Mouse (Mus musculus) neural tube, embryonic 11.5 days (tissue): ENCODE measurements around the gene Sppl3. TPM values are rescaled to one million over a fixed set of nuclear protein-coding genes. Genes with fewer than 3 reads are reported as not detected.

Source experiments
- ATAC-seq: fragments of 200-750 bp; cut with Nextera tagmentation; 2 replicates; pipeline ENCODE4 v1.8.0; 2017; ENCODE audit warnings: moderate number of reproducible peaks, mild to moderate bottlenecking, moderate TSS enrichment, moderate library complexity; ENCODE audit not compliant: insufficient read depth, low FRiP score, low TSS enrichment
- DNase-seq: peaks from one replicate; pipeline ENCODE4 v3.0.0-alpha.2; 2015; ENCODE audit warnings: low spot score
- H3K27ac ChIP-seq: fragments of 300-500 bp; sonication (generic); 2 replicates; pipeline ENCODE4 v1.5.1; 2014; ENCODE audit warnings: low read depth, mild to moderate bottlenecking, low read length
- H3K27me3 ChIP-seq: fragments of 300-500 bp; sonication (generic); 2 replicates; pipeline ENCODE4 v1.6.1; 2014; ENCODE audit warnings: mild to moderate bottlenecking, low read length, mixed read lengths; ENCODE audit not compliant: control insufficient read depth, insufficient read depth
- H3K36me3 ChIP-seq: fragments of 300-500 bp; sonication (generic); 2 replicates; pipeline ENCODE4 v1.6.1; 2014; ENCODE audit warnings: mild to moderate bottlenecking, low read length, moderate library complexity, mixed read lengths; ENCODE audit not compliant: control insufficient read depth, insufficient read depth
- H3K4me1 ChIP-seq: fragments of 300-500 bp; sonication (generic); 2 replicates; pipeline ENCODE4 v1.6.1; 2014; ENCODE audit warnings: low read length, mixed read lengths; ENCODE audit not compliant: control insufficient read depth, insufficient read depth
- H3K4me2 ChIP-seq: fragments of 300-500 bp; sonication (generic); 2 replicates; pipeline ENCODE4 v1.6.1; 2014; ENCODE audit warnings: low read depth, mild to moderate bottlenecking, moderate library complexity
- H3K4me3 ChIP-seq: fragments of 300-500 bp; sonication (generic); 2 replicates; pipeline ENCODE4 v1.5.1; 2014; ENCODE audit warnings: low read depth, low read length
- H3K9ac ChIP-seq: fragments of 300-500 bp; sonication (generic); 2 replicates; pipeline ENCODE4 v1.6.1; 2014; ENCODE audit warnings: mild to moderate bottlenecking, low read length
- H3K9me3 ChIP-seq: fragments of 300-500 bp; sonication (generic); 2 replicates; pipeline ENCODE4 v1.6.1; 2016; ENCODE audit warnings: low read length; ENCODE audit not compliant: control insufficient read depth
- WGBS: fragments of 180-500 bp; shearing (Covaris S2); extraction: QIAGEN DNeasy Blood & Tissue Kit; methylation state at CpG from one replicate; pipeline ENCODE4 v1.1.7; 2014; 5-methylcytosine and 5-hydroxymethylcytosine counted together
- polyA plus RNA-seq: library from polyadenylated mRNA; unstranded; fragments of >200 nt; fragmentation: Nextera tagmentation; extraction: Ambion mirVana; gene quantifications from 2 replicates; pipeline ENCODE4 v1.2.1, GENCODE M21; 2014

The Sppl3 gene
- polyA plus RNA-seq, 1 experiment from 2014 or later = 45.1 TPM

DNA sequence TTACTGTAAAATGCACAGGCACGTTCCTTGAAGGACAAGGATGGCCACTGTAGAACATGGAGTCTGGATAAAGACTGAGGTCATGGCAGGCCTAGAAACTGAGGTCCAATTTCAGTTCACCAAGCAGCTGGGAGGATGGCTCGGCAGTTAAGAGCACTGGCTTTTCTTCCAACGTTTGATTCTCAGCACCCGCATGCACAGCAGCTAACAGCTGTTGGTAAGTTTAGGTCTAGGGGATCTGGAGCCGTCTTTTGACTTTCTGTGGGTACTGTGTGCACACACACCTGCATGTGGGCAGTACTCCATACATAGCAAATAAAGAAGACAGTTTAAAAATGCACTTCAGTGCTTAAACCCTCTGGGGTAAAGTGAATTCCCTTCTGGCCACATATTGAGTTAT is 70.7 kb downstream of the Sppl3 start:
- no peak overlapping the region for H3K4me3 ChIP-seq
- H3K4me1 ChIP-seq = no peaks in the 10 kb centered on the region
- no peaks in the 10 kb centered on the region for H3K9me3 ChIP-seq
- DNase-seq = no peak
- H3K36me3 ChIP-seq = no peaks in the 10 kb centered on the region; the same call in 1 of the 2 replicates
- no peak overlapping the region for H3K9ac ChIP-seq
- 86% methylated on average over 5 of the region's 5 CpGs for WGBS
- no peak overlapping the region for H3K27ac ChIP-seq
- H3K27me3 ChIP-seq = no peaks in the 10 kb centered on the region
- no peak overlapping the region for H3K4me2 ChIP-seq
- no peak for ATAC-seq

DNA sequence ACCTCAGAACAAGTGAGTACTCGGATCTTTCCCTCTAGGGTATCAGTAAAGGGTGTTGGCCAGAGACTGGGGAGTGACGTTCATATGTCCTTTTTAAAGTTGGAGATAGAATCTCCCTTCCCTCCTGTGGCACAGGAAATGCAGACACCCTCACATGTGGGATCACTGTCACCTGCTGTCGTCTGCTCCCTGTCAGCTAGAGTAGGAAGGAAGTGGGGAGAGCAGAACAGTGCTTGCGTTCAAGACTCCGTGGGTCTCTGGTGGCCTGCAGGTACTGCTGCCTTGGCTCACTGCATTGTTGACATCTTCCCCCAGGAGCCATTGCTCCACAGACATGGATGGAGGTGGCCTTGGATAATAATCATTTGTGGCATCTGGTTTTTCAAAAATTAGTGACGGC is 72.6 kb downstream of the Sppl3 start:
- Histone ChIP-seq H3K27me3 (no peaks in the 10 kb centered on the region), H3K36me3 (peaks cover 9% of the 10 kb centered on the region), H3K4me1 (no peaks in the 10 kb centered on the region), H3K4me2 (no peak overlapping the region), H3K9me3 (no peaks in the 10 kb centered on the region), H3K4me3 (no peak overlapping the region), H3K27ac (no peak overlapping the region), H3K9ac (no peak overlapping the region)
- ATAC-seq (no peak), DNase-seq (no peak)
- 91% methylated on average over 6 of the region's 6 CpGs for WGBS

DNA sequence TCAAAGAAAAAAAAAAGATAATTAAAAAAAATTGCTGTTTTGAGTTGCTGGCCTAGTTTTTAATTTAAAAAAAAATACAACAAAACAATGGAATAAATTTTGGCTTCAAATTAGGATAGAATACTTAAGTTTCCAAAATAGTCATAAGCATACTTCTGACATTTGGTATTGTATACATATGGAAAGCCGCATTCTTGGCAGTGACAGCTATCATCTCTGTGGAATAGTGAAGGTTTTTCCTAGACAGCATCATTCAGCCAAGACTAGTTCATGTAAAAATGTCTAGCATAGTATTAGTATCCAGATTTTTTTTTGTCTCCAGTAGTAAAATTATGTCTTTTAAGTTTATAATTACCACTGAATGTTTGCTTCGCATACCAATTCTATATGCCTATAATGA is 74.7 kb downstream of the Sppl3 start:
- Histone ChIP-seq H3K4me3 (no peak overlapping the region), H3K36me3 (peaks cover 21% of the 10 kb centered on the region), H3K4me1 (no peaks in the 10 kb centered on the region), H3K9me3 (no peaks in the 10 kb centered on the region), H3K27ac (no peak overlapping the region), H3K4me2 (no peak overlapping the region), H3K9ac (no peak overlapping the region), H3K27me3 (no peaks in the 10 kb centered on the region)
- WGBS = 98% methylated on average over 2 of the region's 2 CpGs
- DNase-seq (no peak), ATAC-seq (no peak)

DNA sequence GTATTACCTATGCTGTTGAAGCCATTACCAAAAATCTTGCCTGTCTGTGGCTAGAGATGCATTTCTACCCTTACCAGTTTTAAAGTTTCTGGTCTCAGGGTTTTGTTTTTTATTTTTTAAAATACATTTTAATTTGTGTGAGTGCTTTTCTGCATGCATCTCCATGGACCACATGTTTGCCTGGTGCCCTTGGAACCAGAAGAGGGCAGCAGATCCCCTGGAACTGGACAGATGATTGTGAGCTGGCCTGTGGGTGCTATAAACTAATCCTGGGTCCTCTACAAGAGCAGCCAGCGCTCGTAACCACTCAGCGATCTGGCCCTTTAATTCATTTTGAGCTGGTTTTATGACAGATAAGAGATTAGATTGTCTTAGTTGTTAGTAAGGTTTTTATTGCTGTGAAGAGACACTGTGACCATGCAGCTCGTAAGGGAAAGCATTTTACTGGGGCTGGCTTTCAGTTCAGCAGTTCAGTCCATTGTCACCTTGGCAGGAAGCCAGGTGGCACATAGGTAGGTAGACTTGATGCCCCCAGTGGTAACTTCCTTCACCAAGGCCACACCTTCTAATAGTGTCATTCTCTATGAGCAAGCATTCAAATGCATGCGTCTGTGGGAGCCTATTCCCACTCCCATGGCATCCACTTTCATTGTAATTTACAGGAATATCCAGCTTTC is 78.8 kb downstream of the Sppl3 start:
- Histone ChIP-seq H3K4me2 (no peak overlapping the region), H3K27ac (no peak overlapping the region), H3K9me3 (no peaks in the 10 kb centered on the region), H3K4me1 (no peaks in the 10 kb centered on the region), H3K9ac (no peak overlapping the region), H3K4me3 (no peak overlapping the region), H3K27me3 (no peaks in the 10 kb centered on the region), H3K36me3 (peaks cover 26% of the 10 kb centered on the region)
- 97% methylated on average over 5 of the region's 5 CpGs for WGBS
- DNase-seq (no peak), ATAC-seq (no peak)

DNA sequence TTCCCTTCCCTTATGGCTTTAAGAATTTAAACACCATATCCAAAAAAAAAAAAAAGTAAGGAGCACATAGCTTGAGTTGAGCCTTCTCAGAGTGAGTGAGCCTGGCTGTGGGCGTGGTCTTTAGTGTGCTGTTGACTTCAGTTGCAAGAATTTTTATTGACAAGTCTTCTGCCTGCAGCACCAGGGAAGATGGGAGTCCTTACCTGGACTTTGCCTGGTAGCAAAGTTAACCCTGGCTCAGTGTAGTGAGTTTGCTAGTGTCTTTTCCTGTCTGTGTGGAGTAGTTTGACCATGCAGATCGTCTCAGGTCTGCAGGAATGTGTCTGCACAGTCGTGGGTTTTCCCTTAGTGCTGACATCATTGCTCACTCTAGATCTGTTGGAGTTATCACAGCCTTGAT is 80.1 kb downstream of the Sppl3 start:
- H3K36me3 ChIP-seq = peaks cover 35% of the 10 kb centered on the region
- H3K9me3 ChIP-seq = no peaks in the 10 kb centered on the region
- 80% methylated on average over 3 of the region's 3 CpGs for WGBS
- H3K4me1 ChIP-seq = no peaks in the 10 kb centered on the region
- no peak overlapping the region for H3K4me3 ChIP-seq
- H3K27ac ChIP-seq = no peak overlapping the region
- H3K9ac ChIP-seq = no peak overlapping the region
- H3K4me2 ChIP-seq = no peak overlapping the region
- H3K27me3 ChIP-seq = no peaks in the 10 kb centered on the region
- no peak for DNase-seq
- no peak for ATAC-seq

DNA sequence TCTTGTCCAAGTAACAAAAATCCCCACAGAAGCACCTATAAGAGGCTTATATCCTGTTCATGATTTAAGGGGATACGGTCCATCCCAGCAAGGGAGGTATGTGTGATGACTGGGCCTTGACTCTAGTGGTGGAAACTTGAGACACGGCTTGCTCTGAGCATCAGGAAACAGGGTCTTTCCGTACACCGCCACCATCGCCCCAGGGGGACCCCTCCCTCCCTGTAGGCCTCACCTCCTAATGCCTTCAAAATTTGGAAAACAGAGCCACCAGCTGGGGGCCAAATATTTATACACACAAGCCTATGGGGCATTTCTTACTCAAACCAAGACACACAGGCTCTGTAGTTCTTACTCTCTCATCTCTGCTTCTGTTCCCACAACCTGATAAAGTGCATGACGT is 80.8 kb downstream of the Sppl3 start:
- Histone ChIP-seq H3K4me2 (no peak overlapping the region), H3K9me3 (no peaks in the 10 kb centered on the region), H3K4me3 (no peak overlapping the region), H3K36me3 (peaks cover 37% of the 10 kb centered on the region), H3K9ac (no peak overlapping the region), H3K27ac (no peak overlapping the region), H3K4me1 (no peaks in the 10 kb centered on the region), H3K27me3 (no peaks in the 10 kb centered on the region)
- 90% methylated on average over 6 of the region's 6 CpGs for WGBS
- no peak for ATAC-seq
- DNase-seq = no peak

DNA sequence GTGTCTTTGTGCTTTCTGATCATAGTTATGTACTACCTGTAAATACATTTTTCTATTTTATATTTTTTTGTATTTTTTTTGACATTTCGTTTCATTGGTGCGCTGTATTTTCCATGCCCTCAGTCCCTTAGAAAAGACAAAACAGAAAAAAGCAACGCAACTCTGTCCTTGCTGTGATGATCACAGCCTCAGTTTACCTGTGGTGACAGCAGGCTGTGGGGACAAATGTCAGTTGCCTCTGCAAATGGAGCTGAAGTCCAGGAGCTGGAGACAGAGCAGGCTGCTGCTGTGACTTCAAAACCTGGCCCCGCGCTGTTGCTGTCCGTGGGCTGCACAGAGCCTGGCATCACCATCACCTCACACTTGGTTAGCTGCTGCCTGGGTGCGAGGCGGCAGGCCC is 87.3 kb downstream of the Sppl3 start, which contains the start of gene Gm10401:
Gene Gm10401, minus strand, starts transcription at position 101 of the 400 bp plus-strand sequence.
- DNase-seq (no peak), ATAC-seq (no peak)
- Histone ChIP-seq H3K9me3 (no peaks in the 10 kb centered on the region), H3K27ac (no peak within 1 kb of the TSS), H3K9ac (no peak within 1 kb of the TSS), H3K4me3 (no peak within 1 kb of the TSS), H3K27me3 (no peaks in the 10 kb centered on the region), H3K4me2 (no peak within 1 kb of the TSS), H3K36me3 (peaks cover 21% of the 10 kb centered on the region), H3K4me1 (no peaks in the 10 kb centered on the region)
- 94% methylated on average over 8 of the region's 8 CpGs for WGBS

DNA sequence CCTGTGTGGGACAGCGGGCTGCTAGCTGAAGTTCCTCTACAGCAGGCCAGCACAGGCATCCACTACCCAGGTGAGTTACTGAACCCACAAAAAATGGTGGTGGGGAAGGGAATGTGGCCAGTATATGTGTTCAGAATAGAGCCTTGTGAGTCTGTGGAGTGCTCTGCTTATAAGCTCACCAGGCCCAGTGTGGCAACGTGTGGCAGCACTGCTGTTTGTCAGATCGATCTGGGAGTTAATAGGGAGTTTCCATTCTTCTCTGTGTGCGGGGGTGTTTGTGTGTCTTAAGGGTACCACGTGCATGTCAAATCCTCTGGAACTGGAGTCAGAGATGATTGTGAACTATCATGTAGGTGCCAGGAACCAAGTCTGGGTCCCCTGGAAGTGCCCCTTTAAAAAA is 88.6 kb downstream of the Sppl3 start:
- DNase-seq = no peak
- no peak overlapping the region for H3K27ac ChIP-seq
- H3K4me3 ChIP-seq = no peak overlapping the region
- no peaks in the 10 kb centered on the region for H3K27me3 ChIP-seq
- H3K9ac ChIP-seq = no peak overlapping the region
- H3K9me3 ChIP-seq = no peaks in the 10 kb centered on the region
- H3K36me3 ChIP-seq = peaks cover 21% of the 10 kb centered on the region
- ATAC-seq = no peak
- no peaks in the 10 kb centered on the region for H3K4me1 ChIP-seq
- WGBS = 89% methylated on average over 5 of the region's 5 CpGs
- H3K4me2 ChIP-seq = no peak overlapping the region

DNA sequence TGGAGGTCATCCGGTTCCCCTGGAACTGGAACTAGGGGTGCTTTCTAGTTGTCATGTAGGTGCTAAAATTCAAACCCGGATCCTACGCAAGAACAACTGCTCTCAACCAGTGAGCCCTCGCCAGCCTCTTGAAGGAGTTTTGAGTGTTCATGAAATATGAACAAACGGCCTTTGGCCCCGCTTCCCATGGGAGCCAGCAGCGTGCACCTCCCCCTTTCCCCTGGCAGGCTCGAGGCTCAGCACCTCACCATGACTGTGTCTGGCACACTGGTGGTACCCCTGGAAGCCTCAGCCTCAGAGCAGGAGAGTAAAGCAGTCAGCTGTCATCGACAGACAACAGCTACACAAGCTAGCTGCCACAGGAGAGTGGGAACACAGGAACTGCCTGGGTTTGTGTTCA is 89.1 kb downstream of the Sppl3 start:
- no peak for DNase-seq
- Histone ChIP-seq H3K36me3 (peaks cover 21% of the 10 kb centered on the region), H3K9me3 (no peaks in the 10 kb centered on the region), H3K4me1 (no peaks in the 10 kb centered on the region), H3K27me3 (no peaks in the 10 kb centered on the region), H3K27ac (no peak overlapping the region), H3K4me2 (no peak overlapping the region), H3K9ac (no peak overlapping the region), H3K4me3 (no peak overlapping the region)
- no peak for ATAC-seq
- 87% methylated on average over 9 of the region's 9 CpGs for WGBS
